Mouse (Mus musculus): ENCODE results near the gene Tmem167b. TPM values are rescaled to one million over a fixed set of nuclear protein-coding genes. Genes with fewer than 3 reads are reported as not detected.
A peak's percentile ranks its signal among the peaks of the same experiment; 100 is the strongest.

Gene Tmem167b
- 17.8 and 19.9 TPM in 2 replicates for total RNA-seq (2014; fragmentation: Nextera tagmentation)
- 42.3 and 46.8 TPM in 2 replicates for total RNA-seq (2017)
- 2.2 and 2.5 TPM in 2 replicates for polyA plus RNA-seq (2012)

DNA sequence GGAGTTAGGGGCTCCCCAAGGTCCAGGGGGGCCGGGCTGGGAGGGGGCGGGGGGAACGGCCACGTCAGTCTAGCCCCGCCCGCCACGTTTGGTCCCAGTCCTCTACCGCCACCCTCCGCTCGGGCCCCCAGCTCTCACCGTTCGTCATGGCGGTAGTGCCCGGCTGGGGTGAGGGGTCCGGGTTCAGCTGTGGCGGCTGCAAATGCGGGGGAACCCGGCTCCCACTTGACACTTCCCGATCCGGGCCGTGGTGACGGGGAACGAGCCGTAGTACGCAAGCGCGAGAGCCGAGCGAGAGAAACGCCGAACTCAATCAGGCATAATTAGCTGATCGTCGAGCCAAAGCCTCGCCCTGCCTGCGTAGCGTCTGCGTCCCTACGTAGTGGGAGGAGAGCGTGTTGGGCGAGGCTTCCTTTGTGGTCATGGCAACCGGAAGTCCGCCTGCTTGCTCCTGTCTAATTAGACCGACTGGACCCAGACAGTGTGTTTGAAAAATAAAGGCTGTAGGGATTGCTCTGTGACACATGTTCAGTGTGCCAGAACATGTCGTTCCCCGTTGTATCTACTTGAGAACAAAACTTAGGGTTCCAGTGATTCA lies at the start of gene Tmem167b:
Gene Tmem167b, minus strand, starts transcription at position 334 of the 598 bp plus-strand sequence.
- H3K27me3 ChIP-seq (ENCODE audit: insufficient read depth, low read length) = no peaks in the 10 kb centered on the region
- H3K36me3 ChIP-seq (replicated peaks) = peaks cover 35% of the 10 kb centered on the region
- no peak for TF ChIP-seq CTCF (IDR thresholded peaks at IDR 0.05; ENCODE audit: low read depth, low read length)
- no peak for TF ChIP-seq POLR2AphosphoS5 (IDR thresholded peaks at IDR 0.05; ENCODE audit: insufficient replicate concordance, low read depth, low read length)
- no peak for TF ChIP-seq TAL1 (conservative IDR thresholded peaks at IDR 0.05; ENCODE audit: low read depth, low read length)
- no peak for TF ChIP-seq GATA1 (IDR thresholded peaks at IDR 0.05; ENCODE audit: borderline replicate concordance, low read length)
- no peak for TF ChIP-seq GATA2 (IDR thresholded peaks at IDR 0.05; ENCODE audit: borderline replicate concordance, low read depth, low read length)
- peak within 1 kb of the TSS; percentile 84 for H3K4me3 ChIP-seq (ENCODE audit: low read depth, low read length)
- ATAC-seq (ENCODE audit: extremely low read depth, insufficient number of reproducible peaks, low FRiP score, poor library complexity, severe bottlenecking) (peak; percentile 98), DNase-seq (ENCODE audit: low spot score) (peak; percentile 84)
- H3K9me3 ChIP-seq (replicated peaks) = no peaks in the 10 kb centered on the region
- H3K4me1 ChIP-seq (ENCODE audit: insufficient read depth, low read depth, low read length) = peaks cover 41% of the 10 kb centered on the region

DNA sequence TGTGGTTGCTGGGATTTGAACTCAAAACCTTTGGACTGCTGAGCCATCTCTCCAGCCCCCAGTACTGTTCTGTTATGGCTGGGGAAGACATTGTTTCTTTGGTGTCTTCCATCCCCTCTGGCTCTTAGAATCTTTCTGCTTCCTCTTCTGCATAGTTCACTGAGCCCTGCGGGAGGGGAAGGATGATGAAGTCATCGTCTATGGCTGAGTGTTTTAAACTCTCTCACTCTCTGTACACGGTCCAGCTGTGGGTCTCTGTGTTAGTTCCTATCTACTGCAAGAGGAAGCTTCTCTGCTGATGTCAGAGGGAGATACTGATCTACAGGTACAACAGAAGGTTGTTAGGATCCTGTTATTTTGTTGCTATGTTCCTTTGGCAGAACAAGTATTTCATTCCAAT lies 46.6 kb upstream of the Tmem167b start:
- ATAC-seq (ENCODE audit: extremely low read depth, insufficient number of reproducible peaks, low FRiP score, poor library complexity, severe bottlenecking) = no peak
- Histone ChIP-seq H3K27me3 (ENCODE audit: insufficient read depth, low read length) (no peaks in the 10 kb centered on the region), H3K4me1 (ENCODE audit: insufficient read depth, low read depth, low read length) (no peaks in the 10 kb centered on the region), H3K36me3 (replicated peaks) (peaks cover 5% of the 10 kb centered on the region), H3K9me3 (replicated peaks) (no peaks in the 10 kb centered on the region), H3K4me3 (ENCODE audit: low read depth, low read length) (no peak overlapping the region)
- no peak for DNase-seq (ENCODE audit: low spot score)
- TF ChIP-seq CTCF (IDR thresholded peaks at IDR 0.05; ENCODE audit: low read depth, low read length) = no peak
- no peak for TF ChIP-seq POLR2AphosphoS5 (IDR thresholded peaks at IDR 0.05; ENCODE audit: insufficient replicate concordance, low read depth, low read length)
- no peak for TF ChIP-seq TAL1 (conservative IDR thresholded peaks at IDR 0.05; ENCODE audit: low read depth, low read length)
- TF ChIP-seq GATA2 (IDR thresholded peaks at IDR 0.05; ENCODE audit: borderline replicate concordance, low read depth, low read length) = no peak
- TF ChIP-seq GATA1 (IDR thresholded peaks at IDR 0.05; ENCODE audit: borderline replicate concordance, low read length) = no peak

GRCm38 (mm10) chr3:108591530-108592522 lies 29.6 kb upstream of the Tmem167b start:
- peaks cover 7% of the 10 kb centered on the region; the same call in 1 of the 2 replicates for H3K27me3 ChIP-seq (ENCODE audit: insufficient read depth, low read length)
- H3K4me3 ChIP-seq (ENCODE audit: low read depth, low read length) = peak overlapping the region; percentile 92
- DNase-seq (ENCODE audit: low spot score) = peak; percentile 58
- TF ChIP-seq POLR2AphosphoS5 (IDR thresholded peaks at IDR 0.05; ENCODE audit: insufficient replicate concordance, low read depth, low read length) (no peak), CTCF (IDR thresholded peaks at IDR 0.05; ENCODE audit: low read depth, low read length) (no peak), GATA2 (IDR thresholded peaks at IDR 0.05; ENCODE audit: borderline replicate concordance, low read depth, low read length) (no peak), TAL1 (conservative IDR thresholded peaks at IDR 0.05; ENCODE audit: low read depth, low read length) (no peak), GATA1 (IDR thresholded peaks at IDR 0.05; ENCODE audit: borderline replicate concordance, low read length) (no peak)
- no peaks in the 10 kb centered on the region for H3K9me3 ChIP-seq (replicated peaks)
- peaks cover 13% of the 10 kb centered on the region for H3K4me1 ChIP-seq (ENCODE audit: insufficient read depth, low read depth, low read length)
- no peak for ATAC-seq (ENCODE audit: extremely low read depth, insufficient number of reproducible peaks, low FRiP score, poor library complexity, severe bottlenecking)
- H3K36me3 ChIP-seq (replicated peaks) = no peaks in the 10 kb centered on the region

DNA sequence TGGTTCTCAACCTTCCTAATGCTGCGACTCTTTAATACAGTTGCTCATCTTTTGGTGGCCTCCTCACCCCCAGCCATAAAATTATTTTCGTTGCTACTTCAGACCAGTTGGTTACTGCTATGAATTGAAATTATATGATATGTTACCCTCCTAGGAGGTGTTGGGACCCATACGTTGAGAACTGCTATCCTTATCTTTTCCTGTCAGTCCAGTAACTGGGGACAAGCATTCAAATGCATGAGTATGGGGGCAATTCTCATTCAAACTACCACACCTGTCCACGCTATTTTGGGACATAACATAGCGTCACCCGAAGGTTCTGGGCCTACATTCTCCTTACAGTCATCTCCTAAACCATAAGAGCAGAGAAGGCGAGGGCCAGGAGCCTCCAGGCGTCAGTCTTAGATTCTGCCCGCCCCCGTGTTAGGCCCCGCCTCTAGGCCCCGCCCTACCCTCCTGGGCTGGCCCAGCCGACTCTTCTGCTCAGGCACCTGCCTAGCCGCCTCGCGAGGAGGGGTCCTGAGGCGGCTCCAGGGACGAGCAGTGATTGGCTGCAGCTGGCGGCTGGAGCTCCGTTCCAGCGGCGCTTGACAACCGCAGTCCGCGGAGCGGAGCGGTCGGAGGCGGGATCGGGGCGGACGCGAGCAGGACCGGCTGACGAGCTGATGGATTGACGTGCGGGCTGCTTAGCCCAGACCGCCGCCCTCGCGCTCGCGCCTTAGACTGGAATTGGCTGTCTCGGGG lies 28.7 kb upstream of the Tmem167b start, which contains the start of gene Wdr47:
Gene Wdr47, plus strand, starts transcription at position 494 of the 744 bp plus-strand sequence.
- Histone ChIP-seq H3K9me3 (replicated peaks) (no peaks in the 10 kb centered on the region), H3K4me1 (ENCODE audit: insufficient read depth, low read depth, low read length) (peaks cover 13% of the 10 kb centered on the region), H3K27me3 (ENCODE audit: insufficient read depth, low read length) (peaks cover 7% of the 10 kb centered on the region; the same call in 1 of the 2 replicates), H3K4me3 (ENCODE audit: low read depth, low read length) (peak within 1 kb of the TSS; percentile 92), H3K36me3 (replicated peaks) (no peaks in the 10 kb centered on the region)
- DNase-seq (ENCODE audit: low spot score) = peak; percentile 97
- ATAC-seq (ENCODE audit: extremely low read depth, insufficient number of reproducible peaks, low FRiP score, poor library complexity, severe bottlenecking) = peak; percentile 100
- TF ChIP-seq CTCF (IDR thresholded peaks at IDR 0.05; ENCODE audit: low read depth, low read length) (no peak), POLR2AphosphoS5 (IDR thresholded peaks at IDR 0.05; ENCODE audit: insufficient replicate concordance, low read depth, low read length) (no peak), TAL1 (conservative IDR thresholded peaks at IDR 0.05; ENCODE audit: low read depth, low read length) (no peak), GATA2 (IDR thresholded peaks at IDR 0.05; ENCODE audit: borderline replicate concordance, low read depth, low read length) (no peak), GATA1 (IDR thresholded peaks at IDR 0.05; ENCODE audit: borderline replicate concordance, low read length) (no peak)

- Histone ChIP-seq H3K4me3 (ENCODE audit: low read depth, low read length) (no peak overlapping the region), H3K4me1 (ENCODE audit: insufficient read depth, low read depth, low read length) (peaks cover 13% of the 10 kb centered on the region), H3K27me3 (ENCODE audit: insufficient read depth, low read length) (peaks cover 7% of the 10 kb centered on the region; the same call in 1 of the 2 replicates), H3K9me3 (replicated peaks) (no peaks in the 10 kb centered on the region), H3K36me3 (replicated peaks) (no peaks in the 10 kb centered on the region)
- no peak for TF ChIP-seq POLR2AphosphoS5 (IDR thresholded peaks at IDR 0.05; ENCODE audit: insufficient replicate concordance, low read depth, low read length)
- no peak for TF ChIP-seq GATA1 (IDR thresholded peaks at IDR 0.05; ENCODE audit: borderline replicate concordance, low read length)
- no peak for TF ChIP-seq GATA2 (IDR thresholded peaks at IDR 0.05; ENCODE audit: borderline replicate concordance, low read depth, low read length)
- no peak for TF ChIP-seq TAL1 (conservative IDR thresholded peaks at IDR 0.05; ENCODE audit: low read depth, low read length)
- no peak for TF ChIP-seq CTCF (IDR thresholded peaks at IDR 0.05; ENCODE audit: low read depth, low read length)
- ATAC-seq (ENCODE audit: extremely low read depth, insufficient number of reproducible peaks, low FRiP score, poor library complexity, severe bottlenecking) (no peak), DNase-seq (ENCODE audit: low spot score) (no peak)
Observed at GRCm38 (mm10) chr3:108588446-108588845, 26.2 kb upstream of the Tmem167b start.
